Mouse (Mus musculus) myocyte (in vitro differentiated cells): Measurements from ENCODE around the gene Frmpd1. TPM values are rescaled to one million over a fixed set of nuclear protein-coding genes. Genes with fewer than 3 reads are reported as not detected.

Experiments
- H3K27me3 ChIP-seq: one replicate; pipeline ENCODE4 v1.6.1; 2011; ENCODE audit not compliant: control insufficient read depth, insufficient read depth, insufficient read length
- H3K36me3 ChIP-seq: one replicate; pipeline ENCODE4 v1.6.1; 2011; ENCODE audit not compliant: control insufficient read depth, insufficient read depth
- H3K4me2 ChIP-seq: one replicate; pipeline ENCODE4 v1.6.1; 2011; ENCODE audit warnings: low read depth, control low read depth
- H3K4me3 ChIP-seq: one replicate; pipeline ENCODE4 v1.5.1; 2011; ENCODE audit warnings: mild to moderate bottlenecking, control low read depth, moderate library complexity
- H3K79me2 ChIP-seq: one replicate; pipeline ENCODE4 v1.6.1; 2011; ENCODE audit not compliant: control insufficient read depth, insufficient read depth
- H3ac ChIP-seq: one replicate; pipeline ENCODE4 v1.6.1; 2011; ENCODE audit not compliant: control insufficient read depth, insufficient read length
- CEBPB ChIP-seq: IDR thresholded peaks from 2 replicates; pipeline ENCODE4 v1.6.1; 2011; ENCODE audit warnings: mild to moderate bottlenecking, moderate library complexity; ENCODE audit not compliant: poor library complexity, insufficient read depth, severe bottlenecking
- E2F4 ChIP-seq: IDR thresholded peaks from one replicate; pipeline ENCODE4 v1.6.1; 2011; ENCODE audit warnings: mild to moderate bottlenecking, control low read depth, moderate library complexity; ENCODE audit not compliant: insufficient read depth
- MAX ChIP-seq: IDR thresholded peaks from one replicate; pipeline ENCODE4 v1.6.1; 2011; ENCODE audit warnings: low read depth, mild to moderate bottlenecking, control low read depth
- MYOD1 ChIP-seq, 3 experiments: IDR thresholded peaks; one replicate each; pipeline ENCODE4 v1.6.1; 2011; ENCODE audit warnings: control low read depth in 2 of 3, low read depth in 2 of 3, mild to moderate bottlenecking in 2 of 3, moderate library complexity in 1 of 3; ENCODE audit not compliant: insufficient read length in 2 of 3, control insufficient read depth in 1 of 3
- MYOG ChIP-seq, 3 experiments: IDR thresholded peaks; one replicate each; pipeline ENCODE4 v1.6.1; 2011; ENCODE audit warnings: control low read depth in 2 of 3, low read depth in 2 of 3, mild to moderate bottlenecking in 2 of 3; ENCODE audit not compliant: insufficient read length in 2 of 3, control insufficient read depth in 1 of 3, insufficient read depth in 1 of 3
- POLR2A ChIP-seq: IDR thresholded peaks from one replicate; pipeline ENCODE4 v1.6.1; 2011; ENCODE audit warnings: low read depth, mild to moderate bottlenecking, control low read depth, moderate library complexity; ENCODE audit not compliant: insufficient read length
- POLR2AphosphoS2 ChIP-seq: IDR thresholded peaks from one replicate; pipeline ENCODE4 v1.6.1; 2011; ENCODE audit warnings: low read depth, control low read depth; ENCODE audit not compliant: insufficient read length
- REST ChIP-seq: IDR thresholded peaks from one replicate; pipeline ENCODE4 v1.6.1; 2011; ENCODE audit warnings: mild to moderate bottlenecking, control low read depth, moderate library complexity; ENCODE audit not compliant: insufficient read depth, insufficient read length
- SRF ChIP-seq: IDR thresholded peaks from one replicate; pipeline ENCODE4 v1.6.1; 2011; ENCODE audit warnings: low read depth; ENCODE audit not compliant: control insufficient read depth, insufficient read length
- TCF12 ChIP-seq: IDR thresholded peaks from one replicate; pipeline ENCODE4 v1.6.1; 2011; ENCODE audit warnings: mild to moderate bottlenecking, control low read depth; ENCODE audit not compliant: poor library complexity, insufficient read depth, severe bottlenecking
- TCF3 ChIP-seq: IDR thresholded peaks from one replicate; pipeline ENCODE4 v1.6.1; 2011; ENCODE audit warnings: low read depth, control low read depth; ENCODE audit not compliant: insufficient read length
- USF1 ChIP-seq: IDR thresholded peaks from one replicate; pipeline ENCODE4 v1.6.1; 2011; ENCODE audit warnings: low read depth, mild to moderate bottlenecking, control low read depth, moderate library complexity
- polyA plus RNA-seq: library from polyadenylated mRNA; unstranded; fragments of >200 nt; fragmentation: generic; extraction: Trizol; gene quantifications from one replicate; pipeline ENCODE4 v1.2.1, GENCODE M21; 2012; ENCODE audit warnings: missing spikeins

Gene Frmpd1
- polyA plus RNA-seq, 1 experiment: 45.8 TPM

- no peak overlapping the region for H3K4me2 ChIP-seq
- no peak for TF ChIP-seq MYOD1 (IDR thresholded peaks at IDR 0.05; ENCODE audit: control insufficient read depth in 1 of 3, insufficient read length in 2 of 3, low read depth in 2 of 3)
- no peak for TF ChIP-seq TCF12
- no peak for TF ChIP-seq POLR2AphosphoS2
- no peak for TF ChIP-seq CEBPB
- TF ChIP-seq MYOG (IDR thresholded peaks at IDR 0.05; ENCODE audit: control insufficient read depth in 1 of 3, insufficient read depth in 1 of 3, insufficient read length in 2 of 3, low read depth in 2 of 3): no peak
- TF ChIP-seq TCF3: no peak
- TF ChIP-seq MAX: no peak
- TF ChIP-seq REST: no peak
- TF ChIP-seq E2F4: no peak
- TF ChIP-seq SRF: no peak
- TF ChIP-seq USF1: no peak
- no peak for TF ChIP-seq POLR2A
Measured at GRCm38 (mm10) chr4:45331139-45331538, 146.5 kb downstream of the Frmpd1 start.

GRCm38 (mm10) chr4:45332466-45332865, 147.8 kb downstream of the Frmpd1 start:
- Histone ChIP-seq H3K79me2 (no peaks in the 10 kb centered on the region), H3K4me2 (no peak overlapping the region), H3K27me3 (no peaks in the 10 kb centered on the region), H3K36me3 (no peaks in the 10 kb centered on the region), H3K4me3 (no peak overlapping the region), H3ac (no peak overlapping the region)
- TF ChIP-seq POLR2AphosphoS2 (no peak), MYOD1 (IDR thresholded peaks at IDR 0.05; ENCODE audit: control insufficient read depth in 1 of 3, insufficient read length in 2 of 3, low read depth in 2 of 3) (no peak), USF1 (no peak), REST (no peak), POLR2A (no peak), TCF12 (no peak), E2F4 (no peak), MAX (no peak), SRF (no peak)

More at GRCm38 (mm10) chr4:45331139-45331538, 146.5 kb downstream of the Frmpd1 start:
- no peaks in the 10 kb centered on the region for H3K27me3 ChIP-seq
- H3K36me3 ChIP-seq: no peaks in the 10 kb centered on the region
- H3ac ChIP-seq: no peak overlapping the region
- no peak overlapping the region for H3K4me3 ChIP-seq
- no peaks in the 10 kb centered on the region for H3K79me2 ChIP-seq

Other genes with a start within 250 kb of the Frmpd1 start
- gene Grhpr, start 203.5 kb upstream of the Frmpd1 start, polyA plus RNA-seq: 71.1 TPM
- 5.1 TPM for gene Zbtb5, start 172.5 kb upstream of the Frmpd1 start, polyA plus RNA-seq
- gene Polr1e, start 166.3 kb upstream of the Frmpd1 start, polyA plus RNA-seq: 18.8 TPM
- gene Fbxo10, start 100.3 kb upstream of the Frmpd1 start, polyA plus RNA-seq: 7.8 TPM
- gene Tomm5, start 76.8 kb upstream of the Frmpd1 start, polyA plus RNA-seq: 311 TPM
- 4.4 TPM for gene Trmt10b, start 112.3 kb downstream of the Frmpd1 start, polyA plus RNA-seq
- gene Dcaf10, start 157.2 kb downstream of the Frmpd1 start, polyA plus RNA-seq: 9.3 TPM
- gene Exosc3, start 157.9 kb downstream of the Frmpd1 start, polyA plus RNA-seq: 32.6 TPM
- 39.9 TPM for gene Slc25a51, start 223.9 kb downstream of the Frmpd1 start, polyA plus RNA-seq